Mouse (Mus musculus) forebrain, embryonic 14.5 days (tissue): ENCODE data around the gene Ehbp1. TPM values are rescaled to one million over a fixed set of nuclear protein-coding genes. Genes with fewer than 3 reads are reported as not detected.

Experiments used
- ATAC-seq: fragments of 200-750 bp; cut with Nextera tagmentation; 2 replicates; pipeline ENCODE4 v1.8.0; 2017; ENCODE audit warnings: mild to moderate bottlenecking, moderate library complexity
- DNase-seq: peaks from one replicate; pipeline ENCODE4 v3.0.0-alpha.2; 2015; ENCODE audit warnings: low spot score
- H3K27ac ChIP-seq: fragments of 300-500 bp; sonication (generic); 2 replicates; pipeline ENCODE4 v1.5.1; 2014; ENCODE audit warnings: low read depth, mild to moderate bottlenecking, control low read depth, low read length, moderate library complexity
- H3K27me3 ChIP-seq: fragments of 300-500 bp; sonication (generic); replicated peaks from 2 replicates; pipeline ENCODE4 v1.6.1; 2014; ENCODE audit warnings: low read length, control low read depth, mixed read lengths; ENCODE audit not compliant: control insufficient read depth, insufficient read depth
- H3K36me3 ChIP-seq: fragments of 300-500 bp; sonication (generic); 2 replicates; pipeline ENCODE4 v1.6.1; 2014; ENCODE audit warnings: low read length, control low read depth; ENCODE audit not compliant: control insufficient read depth, insufficient read depth
- H3K4me1 ChIP-seq: fragments of 300-500 bp; sonication (generic); 2 replicates; pipeline ENCODE4 v1.6.1; 2014; ENCODE audit warnings: antibody characterized with exemption, low read length, control low read depth; ENCODE audit not compliant: control insufficient read depth, insufficient read depth
- H3K4me2 ChIP-seq: fragments of 300-500 bp; sonication (generic); 2 replicates; pipeline ENCODE4 v1.6.1; 2014; ENCODE audit warnings: mild to moderate bottlenecking, control low read depth, low read length
- H3K4me3 ChIP-seq: fragments of 300-500 bp; sonication (generic); 2 replicates; pipeline ENCODE4 v1.5.1; 2014; ENCODE audit warnings: low read depth, low read length, control low read depth
- H3K9ac ChIP-seq: fragments of 300-500 bp; sonication (generic); 2 replicates; pipeline ENCODE4 v1.6.1; 2014; ENCODE audit warnings: mild to moderate bottlenecking, low read length, control low read depth, moderate library complexity
- H3K9me3 ChIP-seq: fragments of 300-500 bp; sonication (generic); replicated peaks from 2 replicates; pipeline ENCODE4 v1.6.1; 2016; ENCODE audit warnings: low read length, control low read depth, mixed read lengths; ENCODE audit not compliant: control insufficient read depth
- WGBS: fragments of 180-500 bp; shearing (Covaris S2); extraction: QIAGEN DNeasy Blood & Tissue Kit; methylation state at CpG from one replicate; pipeline ENCODE4 v1.1.7; 2014; 5-methylcytosine and 5-hydroxymethylcytosine counted together
- polyA plus RNA-seq: library from polyadenylated mRNA; unstranded; fragments of >200 nt; fragmentation: Nextera tagmentation; extraction: Ambion mirVana; gene quantifications from 2 replicates; pipeline ENCODE4 v1.2.1, GENCODE M21; 2014

Ehbp1 gene
- polyA plus RNA-seq, 1 experiment from 2014 or later = 17.1 TPM

GRCm38 (mm10) chr11:22269643-22270042, 72.4 kb downstream of the Ehbp1 start:
- no peaks in the 10 kb centered on the region for H3K27me3 ChIP-seq
- no peaks in the 10 kb centered on the region for H3K9me3 ChIP-seq
- WGBS = 79% methylated on average over 4 of the region's 4 CpGs
- ATAC-seq (no peak), DNase-seq (no peak)
- H3K36me3 ChIP-seq = no peaks in the 10 kb centered on the region
- H3K9ac ChIP-seq = no peak overlapping the region
- no peak overlapping the region for H3K4me2 ChIP-seq
- H3K27ac ChIP-seq = no peak overlapping the region
- H3K4me3 ChIP-seq = no peak overlapping the region
- no peaks in the 10 kb centered on the region for H3K4me1 ChIP-seq

GRCm38 (mm10) chr11:22269173-22269572, 72.9 kb downstream of the Ehbp1 start:
- no peaks in the 10 kb centered on the region for H3K36me3 ChIP-seq
- ATAC-seq (no peak), DNase-seq (no peak)
- WGBS = 83% methylated on average over 3 of the region's 3 CpGs
- no peaks in the 10 kb centered on the region for H3K27me3 ChIP-seq
- H3K9ac ChIP-seq = no peak overlapping the region
- no peak overlapping the region for H3K4me3 ChIP-seq
- H3K9me3 ChIP-seq = no peaks in the 10 kb centered on the region
- H3K4me1 ChIP-seq = no peaks in the 10 kb centered on the region
- H3K4me2 ChIP-seq = no peak overlapping the region
- no peak overlapping the region for H3K27ac ChIP-seq

- H3K9me3 ChIP-seq = 0 out of 2 replicates have a peak, but pooled peaks cover 3% of the 10 kb centered on the region
- no peak for DNase-seq
- ATAC-seq = no peak
Observed at GRCm38 (mm10) chr11:22267014-22267413, 75.1 kb downstream of the Ehbp1 start.

GRCm38 (mm10) chr11:22255418-22255817, 86.7 kb downstream of the Ehbp1 start:
- no peak overlapping the region for H3K27ac ChIP-seq
- no peaks in the 10 kb centered on the region for H3K36me3 ChIP-seq
- no peak for DNase-seq
- 90% methylated on average over 1 of the region's 1 CpGs for WGBS
- H3K9ac ChIP-seq = no peak overlapping the region
- no peaks in the 10 kb centered on the region for H3K4me1 ChIP-seq
- H3K4me3 ChIP-seq = no peak overlapping the region
- no peaks in the 10 kb centered on the region for H3K27me3 ChIP-seq
- no peak for ATAC-seq
- H3K4me2 ChIP-seq = no peak overlapping the region
- H3K9me3 ChIP-seq = no peaks in the 10 kb centered on the region

More at GRCm38 (mm10) chr11:22267014-22267413, 75.1 kb downstream of the Ehbp1 start:
- Histone ChIP-seq H3K4me1 (no peaks in the 10 kb centered on the region), H3K4me3 (no peak overlapping the region), H3K9ac (no peak overlapping the region), H3K36me3 (no peaks in the 10 kb centered on the region), H3K27me3 (no peaks in the 10 kb centered on the region), H3K27ac (no peak overlapping the region), H3K4me2 (no peak overlapping the region)

- peak; percentile 13 for DNase-seq
- ATAC-seq = no peak
- H3K4me3 ChIP-seq = no peak overlapping the region
- 63% methylated on average over 2 of the region's 2 CpGs for WGBS
- H3K27ac ChIP-seq = no peak overlapping the region
- H3K9me3 ChIP-seq = no peaks in the 10 kb centered on the region
- no peak overlapping the region for H3K9ac ChIP-seq
- no peaks in the 10 kb centered on the region for H3K27me3 ChIP-seq
- H3K4me2 ChIP-seq = no peak overlapping the region
- no peaks in the 10 kb centered on the region for H3K4me1 ChIP-seq
- no peaks in the 10 kb centered on the region for H3K36me3 ChIP-seq
Observed at GRCm38 (mm10) chr11:22249363-22249762, 92.7 kb downstream of the Ehbp1 start.

- DNase-seq (no peak), ATAC-seq (no peak)
Observed at GRCm38 (mm10) chr11:22247736-22248135, 94.4 kb downstream of the Ehbp1 start.

GRCm38 (mm10) chr11:22247069-22247468, 95.0 kb downstream of the Ehbp1 start:
- DNase-seq = no peak
- H3K36me3 ChIP-seq = no peaks in the 10 kb centered on the region
- no peak overlapping the region for H3K4me3 ChIP-seq
- H3K4me1 ChIP-seq = no peaks in the 10 kb centered on the region
- H3K9ac ChIP-seq = no peak overlapping the region
- no peak for ATAC-seq
- H3K9me3 ChIP-seq = no peaks in the 10 kb centered on the region
- H3K4me2 ChIP-seq = no peak overlapping the region
- H3K27ac ChIP-seq = no peak overlapping the region
- H3K27me3 ChIP-seq = no peaks in the 10 kb centered on the region

More at GRCm38 (mm10) chr11:22247736-22248135, 94.4 kb downstream of the Ehbp1 start:
- Histone ChIP-seq H3K27ac (no peak overlapping the region), H3K36me3 (no peaks in the 10 kb centered on the region), H3K9me3 (no peaks in the 10 kb centered on the region), H3K4me3 (no peak overlapping the region), H3K4me2 (no peak overlapping the region), H3K27me3 (no peaks in the 10 kb centered on the region), H3K4me1 (no peaks in the 10 kb centered on the region), H3K9ac (no peak overlapping the region)
- 75% methylated on average over 4 of the region's 4 CpGs for WGBS

- ATAC-seq (no peak), DNase-seq (no peak)
- H3K36me3 ChIP-seq = no peaks in the 10 kb centered on the region
- no peaks in the 10 kb centered on the region for H3K9me3 ChIP-seq
- H3K27me3 ChIP-seq = no peaks in the 10 kb centered on the region
- H3K4me1 ChIP-seq = no peaks in the 10 kb centered on the region
- H3K9ac ChIP-seq = no peak overlapping the region
- no peak overlapping the region for H3K4me2 ChIP-seq
- no peak overlapping the region for H3K4me3 ChIP-seq
- WGBS = 94% methylated on average over 5 of the region's 5 CpGs
- no peak overlapping the region for H3K27ac ChIP-seq
Observed at GRCm38 (mm10) chr11:22235558-22235957, 106.5 kb downstream of the Ehbp1 start.

- H3K27ac ChIP-seq = no peak overlapping the region
- no peak overlapping the region for H3K9ac ChIP-seq
- no peaks in the 10 kb centered on the region for H3K9me3 ChIP-seq
- DNase-seq (no peak), ATAC-seq (peak; percentile 50; the same call in 1 of the 2 replicates)
- WGBS = 47% methylated on average over 1 of the region's 1 CpGs
- H3K27me3 ChIP-seq = no peaks in the 10 kb centered on the region
- no peak overlapping the region for H3K4me3 ChIP-seq
- no peaks in the 10 kb centered on the region for H3K36me3 ChIP-seq
- no peak overlapping the region for H3K4me2 ChIP-seq
- no peaks in the 10 kb centered on the region for H3K4me1 ChIP-seq
Observed at GRCm38 (mm10) chr11:22234739-22235138, 107.4 kb downstream of the Ehbp1 start.
